Mouse (Mus musculus) lung, embryonic 15.5 days (tissue): ENCODE measurements around the gene Ppip5k1. TPM values are rescaled to one million over a fixed set of nuclear protein-coding genes. Genes with fewer than 3 reads are reported as not detected.

Source experiments
- ATAC-seq: fragments of 200-750 bp; cut with Nextera tagmentation; 2 replicates; pipeline ENCODE4 v1.8.0; 2017; ENCODE audit warnings: moderate number of reproducible peaks, borderline replicate concordance; ENCODE audit not compliant: low FRiP score, low TSS enrichment; ENCODE audit errors: extremely low read depth
- H3K27ac ChIP-seq: fragments of 300-500 bp; sonication (generic); 2 replicates; pipeline ENCODE4 v1.5.1; 2015; ENCODE audit warnings: moderate library complexity, mild to moderate bottlenecking, inconsistent platforms
- H3K27me3 ChIP-seq: fragments of 300-500 bp; sonication (generic); 2 replicates; pipeline ENCODE4 v1.6.1; 2015; ENCODE audit warnings: inconsistent platforms
- H3K36me3 ChIP-seq: fragments of 300-500 bp; sonication (generic); 2 replicates; pipeline ENCODE4 v1.6.1; 2015; ENCODE audit warnings: inconsistent platforms
- H3K4me1 ChIP-seq: fragments of 300-500 bp; sonication (generic); 2 replicates; pipeline ENCODE4 v1.6.1; 2015; ENCODE audit warnings: inconsistent platforms
- H3K4me2 ChIP-seq: fragments of 300-500 bp; sonication (generic); 2 replicates; pipeline ENCODE4 v1.6.1; 2015; ENCODE audit warnings: inconsistent platforms, mild to moderate bottlenecking, moderate library complexity
- H3K4me3 ChIP-seq: fragments of 300-500 bp; sonication (generic); 2 replicates; pipeline ENCODE4 v1.5.1; 2015; ENCODE audit warnings: mild to moderate bottlenecking, inconsistent platforms
- H3K9ac ChIP-seq: fragments of 300-500 bp; sonication (generic); 2 replicates; pipeline ENCODE4 v1.6.1; 2015; ENCODE audit warnings: inconsistent platforms
- H3K9me3 ChIP-seq: fragments of 300-500 bp; sonication (generic); 2 replicates; pipeline ENCODE4 v1.6.1; 2016; ENCODE audit warnings: inconsistent platforms
- WGBS: fragments of 180-500 bp; shearing (Covaris S2); methylation state at CpG from one replicate; pipeline ENCODE4 v1.1.7; 2015; 5-methylcytosine and 5-hydroxymethylcytosine counted together
- polyA plus RNA-seq: library from polyadenylated mRNA; unstranded; fragments of >200 nt; fragmentation: Nextera tagmentation; extraction: Ambion mirVana; gene quantifications from 2 replicates; pipeline ENCODE4 v1.2.1, GENCODE M21; 2015

The Ppip5k1 gene
- polyA plus RNA-seq, 1 experiment from 2014 or later = 12.3 TPM

DNA sequence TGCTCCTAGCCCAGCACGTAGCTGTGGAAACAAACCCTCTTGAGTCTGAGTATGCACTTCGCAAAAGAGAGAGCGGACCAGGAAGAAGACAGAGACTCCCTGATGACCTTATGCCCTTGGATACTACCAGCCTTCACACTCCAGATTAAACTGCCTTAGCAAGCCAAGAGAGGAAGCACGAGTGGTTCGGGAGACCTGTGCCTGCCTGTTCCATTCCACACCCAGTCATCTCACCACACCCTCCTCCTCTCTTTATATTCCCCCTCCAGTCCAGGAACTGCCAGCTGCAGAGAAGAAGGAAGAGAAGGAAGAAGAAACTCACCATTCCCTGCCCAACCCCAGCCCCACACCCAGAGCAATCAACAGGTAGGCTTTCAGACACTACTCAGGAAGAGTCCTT is 2.3 kb upstream of the Ppip5k1 start, which contains the start of gene Ckmt1:
TSS of gene Ckmt1 (plus strand) at position 221 of the 400 bp plus-strand sequence.
- H3K27me3 ChIP-seq = peaks cover 35% of the 10 kb centered on the region

DNA sequence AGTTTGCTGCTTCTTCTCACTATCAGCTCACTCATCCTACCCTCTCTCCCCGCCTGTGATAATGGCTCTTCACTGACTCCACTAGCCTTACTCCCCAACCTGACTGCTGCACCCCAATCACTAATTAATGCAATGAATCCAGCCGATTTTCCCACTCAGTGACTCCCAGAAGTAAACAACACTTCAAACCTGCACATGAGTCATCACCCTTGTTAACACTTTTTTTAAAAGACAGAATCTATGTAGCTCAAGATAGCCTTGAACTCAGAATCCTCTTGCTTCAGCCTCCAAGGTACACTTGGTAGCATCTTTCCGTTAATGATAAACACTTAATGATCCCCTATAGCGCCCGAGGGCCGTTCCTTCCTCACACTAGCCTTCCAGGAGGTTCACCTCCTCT is 818 bp downstream of the Ppip5k1 start:
- no peaks in the 10 kb centered on the region for H3K9me3 ChIP-seq
- H3K4me3 ChIP-seq = peak overlapping the region; percentile 80
- no peaks in the 10 kb centered on the region for H3K36me3 ChIP-seq
- peak overlapping the region; percentile 60 for H3K9ac ChIP-seq
- no peak for ATAC-seq
- H3K4me1 ChIP-seq = peaks cover 7% of the 10 kb centered on the region
- WGBS = 3% methylated on average over 6 of the region's 6 CpGs
- H3K4me2 ChIP-seq = peak overlapping the region; percentile 89
- H3K27me3 ChIP-seq = peaks cover 29% of the 10 kb centered on the region
- no peak overlapping the region for H3K27ac ChIP-seq

More for the DNA sequence above, 2.3 kb upstream of the Ppip5k1 start, which contains the start of gene Ckmt1:
- Histone ChIP-seq H3K9ac (no peak within 1 kb of the TSS), H3K4me2 (peak within 1 kb of the TSS; percentile 45), H3K27ac (no peak within 1 kb of the TSS), H3K4me3 (no peak within 1 kb of the TSS), H3K36me3 (no peaks in the 10 kb centered on the region), H3K4me1 (peaks cover 7% of the 10 kb centered on the region), H3K9me3 (no peaks in the 10 kb centered on the region)
- 56% methylated on average over 5 of the region's 5 CpGs for WGBS
- ATAC-seq = no peak

DNA sequence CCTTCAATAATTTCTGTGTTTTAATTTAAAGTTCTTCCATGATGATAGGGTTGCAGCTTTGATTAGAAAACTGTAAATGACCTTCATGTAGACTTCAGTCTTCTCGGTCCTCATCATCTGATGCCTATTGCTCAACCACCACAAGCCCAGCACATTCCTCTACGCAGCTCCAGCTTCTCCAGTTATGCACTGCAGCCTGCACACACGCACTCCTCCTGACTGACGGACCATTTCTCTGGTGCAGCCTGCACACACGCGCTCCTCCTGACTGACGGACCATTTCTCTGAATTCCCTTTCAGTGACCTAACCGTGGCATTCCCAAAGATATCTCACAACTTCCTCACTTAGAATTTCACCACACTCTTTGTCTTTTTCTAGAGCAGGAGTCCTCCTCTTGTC is 2.0 kb downstream of the Ppip5k1 start:
- Histone ChIP-seq H3K4me1 (peaks cover 7% of the 10 kb centered on the region), H3K27me3 (peaks cover 17% of the 10 kb centered on the region), H3K4me2 (no peak overlapping the region), H3K4me3 (no peak overlapping the region), H3K36me3 (no peaks in the 10 kb centered on the region), H3K9ac (no peak overlapping the region), H3K27ac (no peak overlapping the region), H3K9me3 (no peaks in the 10 kb centered on the region)
- WGBS = 52% methylated on average over 8 of the region's 8 CpGs
- ATAC-seq = no peak

DNA sequence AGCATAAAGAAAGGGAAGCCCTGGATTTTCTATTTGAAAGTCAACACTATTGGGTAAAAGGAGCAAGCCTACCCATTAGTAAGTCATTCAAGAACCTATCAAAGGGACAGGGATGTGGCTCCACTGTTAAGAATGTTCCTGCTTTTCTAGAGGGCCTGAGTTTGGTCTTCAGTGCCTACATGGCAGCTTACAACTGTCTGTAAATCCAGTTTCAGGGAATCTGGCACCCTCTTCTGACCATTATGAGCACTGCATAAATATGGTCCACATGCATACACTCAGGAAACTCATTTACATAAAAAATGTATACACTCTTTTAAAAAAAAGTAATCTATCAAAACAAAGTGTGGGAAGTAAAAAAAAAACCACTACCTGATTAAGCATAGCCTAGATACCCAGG is 16.1 kb downstream of the Ppip5k1 start:
- Histone ChIP-seq H3K4me3 (no peak overlapping the region), H3K4me1 (no peaks in the 10 kb centered on the region), H3K27ac (no peak overlapping the region), H3K9ac (no peak overlapping the region), H3K9me3 (no peaks in the 10 kb centered on the region), H3K4me2 (no peak overlapping the region), H3K27me3 (no peaks in the 10 kb centered on the region), H3K36me3 (no peaks in the 10 kb centered on the region)
- ATAC-seq = no peak

GRCm38 (mm10) chr2:121329492-121329891 is 25.7 kb downstream of the Ppip5k1 start:
- no peak overlapping the region for H3K4me2 ChIP-seq
- H3K4me1 ChIP-seq = no peaks in the 10 kb centered on the region
- ATAC-seq = no peak
- no peak overlapping the region for H3K27ac ChIP-seq
- H3K4me3 ChIP-seq = no peak overlapping the region
- H3K36me3 ChIP-seq = no peaks in the 10 kb centered on the region
- no peak overlapping the region for H3K9ac ChIP-seq
- H3K9me3 ChIP-seq = no peaks in the 10 kb centered on the region
- H3K27me3 ChIP-seq = no peaks in the 10 kb centered on the region
- WGBS = 90% methylated on average over 2 of the region's 2 CpGs

GRCm38 (mm10) chr2:121323693-121324470 is 31.3 kb downstream of the Ppip5k1 start:
- Histone ChIP-seq H3K4me1 (no peaks in the 10 kb centered on the region), H3K9me3 (no peaks in the 10 kb centered on the region), H3K27me3 (no peaks in the 10 kb centered on the region), H3K4me2 (no peak overlapping the region), H3K4me3 (no peak overlapping the region), H3K9ac (no peak overlapping the region), H3K36me3 (no peaks in the 10 kb centered on the region), H3K27ac (no peak overlapping the region)
- no peak for ATAC-seq
- 76% methylated on average over 10 of the region's 10 CpGs for WGBS

DNA sequence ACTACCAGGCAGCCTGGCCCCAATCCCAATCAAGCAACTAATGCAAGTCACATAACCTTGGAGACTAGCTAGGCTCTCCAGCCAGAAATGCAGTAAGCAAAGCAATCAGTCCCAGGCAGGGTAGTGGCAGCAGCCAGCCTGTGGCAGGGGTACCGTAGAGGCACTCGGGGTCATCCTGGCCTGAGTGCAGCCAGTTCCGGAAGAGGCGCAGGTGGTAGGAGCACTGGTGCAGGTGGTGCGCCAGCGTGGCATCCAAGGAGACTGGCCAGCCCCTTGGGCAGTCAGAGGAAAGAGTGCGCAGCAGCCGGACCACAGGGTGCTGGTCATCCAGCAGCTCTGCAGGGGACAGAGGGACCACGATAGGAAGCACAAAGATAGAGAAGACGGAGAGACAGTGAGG is 32.2 kb downstream of the Ppip5k1 start:
- H3K4me3 ChIP-seq = no peak overlapping the region
- H3K36me3 ChIP-seq = no peaks in the 10 kb centered on the region
- H3K27me3 ChIP-seq = no peaks in the 10 kb centered on the region
- no peak overlapping the region for H3K9ac ChIP-seq
- WGBS = 91% methylated on average over 10 of the region's 10 CpGs
- no peak for ATAC-seq
- no peaks in the 10 kb centered on the region for H3K4me1 ChIP-seq
- H3K9me3 ChIP-seq = no peaks in the 10 kb centered on the region
- H3K4me2 ChIP-seq = no peak overlapping the region
- H3K27ac ChIP-seq = no peak overlapping the region

- WGBS = 55% methylated on average over 8 of the region's 8 CpGs
- Histone ChIP-seq H3K27ac (no peak overlapping the region), H3K4me1 (no peaks in the 10 kb centered on the region), H3K27me3 (no peaks in the 10 kb centered on the region), H3K36me3 (no peaks in the 10 kb centered on the region), H3K4me2 (no peak overlapping the region), H3K9ac (no peak overlapping the region), H3K4me3 (no peak overlapping the region), H3K9me3 (no peaks in the 10 kb centered on the region)
- ATAC-seq = no peak
Observed at GRCm38 (mm10) chr2:121316278-121316677, 38.9 kb downstream of the Ppip5k1 start.

GRCm38 (mm10) chr2:121308997-121309416 is 46.2 kb downstream of the Ppip5k1 start:
- ATAC-seq = 0 out of 2 replicates have a peak, but pooled peaks have one; percentile 8
- Histone ChIP-seq H3K9ac (no peak overlapping the region), H3K4me2 (peak overlapping the region; percentile 40; the same call in 1 of the 2 replicates), H3K36me3 (no peaks in the 10 kb centered on the region), H3K4me1 (0 out of 2 replicates have a peak, but pooled peaks cover 8% of the 10 kb centered on the region), H3K27ac (no peak overlapping the region), H3K4me3 (0 out of 2 replicates have a peak overlapping the region, but pooled peaks have one; percentile 12), H3K9me3 (no peaks in the 10 kb centered on the region), H3K27me3 (no peaks in the 10 kb centered on the region)
- 6% methylated on average over 5 of the region's 5 CpGs for WGBS

GRCm38 (mm10) chr2:121300036-121300435 is 55.2 kb downstream of the Ppip5k1 start:
- H3K9ac ChIP-seq = no peak overlapping the region
- no peak overlapping the region for H3K4me3 ChIP-seq
- H3K27ac ChIP-seq = no peak overlapping the region
- no peaks in the 10 kb centered on the region for H3K36me3 ChIP-seq
- no peaks in the 10 kb centered on the region for H3K9me3 ChIP-seq
- no peak overlapping the region for H3K4me2 ChIP-seq
- WGBS = 56% methylated on average over 10 of the region's 10 CpGs
- peaks cover 44% of the 10 kb centered on the region for H3K27me3 ChIP-seq
- H3K4me1 ChIP-seq = peaks cover 30% of the 10 kb centered on the region
- no peak for ATAC-seq

DNA sequence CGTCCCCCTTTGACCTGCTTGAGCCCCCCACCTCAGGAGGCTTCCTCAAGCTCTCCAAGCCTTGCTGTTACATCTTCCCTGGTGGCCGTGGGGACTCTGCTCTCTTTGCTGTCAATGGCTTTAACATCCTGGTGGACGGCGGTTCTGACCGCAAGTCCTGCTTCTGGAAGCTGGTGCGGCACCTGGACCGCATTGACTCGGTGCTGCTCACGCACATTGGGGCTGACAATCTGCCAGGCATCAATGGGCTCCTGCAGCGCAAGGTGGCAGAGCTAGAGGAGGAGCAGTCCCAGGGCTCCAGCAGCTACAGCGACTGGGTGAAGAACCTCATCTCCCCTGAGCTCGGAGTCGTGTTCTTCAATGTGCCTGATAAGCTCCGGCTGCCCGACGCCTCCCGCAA is 55.7 kb downstream of the Ppip5k1 start:
- no peak for ATAC-seq
- H3K27me3 ChIP-seq = peaks cover 44% of the 10 kb centered on the region
- no peak overlapping the region for H3K9ac ChIP-seq
- H3K4me3 ChIP-seq = no peak overlapping the region
- H3K36me3 ChIP-seq = no peaks in the 10 kb centered on the region
- H3K4me1 ChIP-seq = peaks cover 36% of the 10 kb centered on the region
- 77% methylated on average over 17 of the region's 17 CpGs for whole genome bisulfite sequencing
- no peak overlapping the region for H3K4me2 ChIP-seq
- H3K9me3 ChIP-seq = no peaks in the 10 kb centered on the region
- no peak overlapping the region for H3K27ac ChIP-seq

- Histone ChIP-seq H3K4me1 (peaks cover 43% of the 10 kb centered on the region), H3K9me3 (no peaks in the 10 kb centered on the region), H3K4me2 (0 out of 2 replicates have a peak overlapping the region, but pooled peaks have one; percentile 19), H3K27me3 (peaks cover 47% of the 10 kb centered on the region), H3K36me3 (no peaks in the 10 kb centered on the region), H3K27ac (no peak overlapping the region), H3K4me3 (no peak overlapping the region), H3K9ac (no peak overlapping the region)
- WGBS = 10% methylated on average over 8 of the region's 8 CpGs
- ATAC-seq = no peak
Observed at GRCm38 (mm10) chr2:121298131-121298530, 57.1 kb downstream of the Ppip5k1 start.
